Mouse (Mus musculus) CH12.LX (cell line): ENCODE results near the gene Tmem266. TPM values are rescaled to one million over a fixed set of nuclear protein-coding genes. Genes with fewer than 3 reads are reported as not detected.

Experiments
- DNase-seq: peaks from one replicate; pipeline ENCODE4 v3.0.0-alpha.2; 2013; ENCODE audit errors: extremely low read depth
- H3K27ac ChIP-seq: 2 replicates; pipeline ENCODE4 v1.5.1; 2012; ENCODE audit warnings: low read depth, mild to moderate bottlenecking, control low read depth, moderate library complexity; ENCODE audit not compliant: insufficient read depth
- H3K27me3 ChIP-seq: replicated peaks from 2 replicates; pipeline ENCODE3; 2012; ENCODE audit warnings: inconsistent platforms
- H3K36me3 ChIP-seq, 2 experiments: replicated peaks in 1 of 2; 2 replicates each; pipeline versions ENCODE3 to v1.6.1; 2012; ENCODE audit warnings: inconsistent platforms in 1 of 2, low read length in 1 of 2, mild to moderate bottlenecking in 1 of 2, mixed read lengths in 1 of 2, moderate library complexity in 1 of 2; ENCODE audit not compliant: control insufficient read depth in 1 of 2, insufficient read depth in 1 of 2
- H3K4me1 ChIP-seq, 2 experiments: 2 replicates each; pipeline ENCODE4 v1.6.1; 2012; ENCODE audit warnings: inconsistent platforms in 1 of 2, moderate library complexity in 1 of 2; ENCODE audit not compliant: insufficient read depth in 2 of 2, control insufficient read depth in 1 of 2
- H3K4me2 ChIP-seq: 2 replicates; pipeline ENCODE4 v1.6.1; 2012; ENCODE audit warnings: low read depth, mild to moderate bottlenecking, control low read depth; ENCODE audit not compliant: poor library complexity, insufficient read depth, severe bottlenecking
- H3K4me3 ChIP-seq, 3 experiments: fragments of 150-350 bp in 1 of 3; sonication (generic) in 1 of 3; replicated peaks in 1 of 3; 2 replicates each; pipeline versions ENCODE3 to v1.5.1; 2011 to 2012; ENCODE audit warnings: low read depth in 2 of 3, low read length in 2 of 3, mild to moderate bottlenecking in 2 of 3, moderate library complexity in 2 of 3, control low read depth in 1 of 3, improper control_type of control experiment in 1 of 3, inconsistent platforms in 1 of 3, mixed read lengths in 1 of 3; ENCODE audit not compliant: poor library complexity in 1 of 3
- H3K79me2 ChIP-seq: replicated peaks from 2 replicates; pipeline ENCODE4 v1.6.1; 2012; ENCODE audit warnings: mild to moderate bottlenecking, moderate library complexity; ENCODE audit not compliant: control insufficient read depth, poor library complexity, insufficient read depth, severe bottlenecking; ENCODE audit errors: extremely low read depth
- H3K9ac ChIP-seq: 2 replicates; pipeline ENCODE4 v1.6.1; 2012; ENCODE audit warnings: low read depth, mild to moderate bottlenecking, control low read depth, moderate library complexity; ENCODE audit not compliant: insufficient read depth
- H3K9me3 ChIP-seq: replicated peaks from 2 replicates; pipeline ENCODE3; 2012; ENCODE audit warnings: low read length, inconsistent platforms, mixed read lengths
- BHLHE40 ChIP-seq: IDR thresholded peaks from 2 replicates; pipeline ENCODE4 v1.6.1; 2011; ENCODE audit warnings: mild to moderate bottlenecking, low read depth, low read length, improper control_type of control experiment
- CHD2 ChIP-seq: IDR thresholded peaks from 2 replicates; pipeline ENCODE4 v1.6.1; 2011; ENCODE audit warnings: low read length, improper control_type of control experiment
- CTCF ChIP-seq, 2 experiments: IDR thresholded peaks in 1 of 2; conservative IDR thresholded peaks in 1 of 2; 2 replicates each; pipeline ENCODE4 v1.5.1; 2011 to 2012; ENCODE audit warnings: low read depth in 2 of 2, low read length in 2 of 2, improper control_type of control experiment in 1 of 2, inconsistent platforms in 1 of 2, mild to moderate bottlenecking in 1 of 2, moderate library complexity in 1 of 2
- E2F4 ChIP-seq: IDR thresholded peaks from 2 replicates; pipeline ENCODE4 v1.6.1; 2011; ENCODE audit warnings: low read depth, low read length, improper control_type of control experiment; ENCODE audit not compliant: insufficient replicate concordance
- ELF1 ChIP-seq: IDR thresholded peaks from 2 replicates; pipeline ENCODE4 v1.6.1; 2014; ENCODE audit warnings: low read depth, mild to moderate bottlenecking, inconsistent platforms, low read length, improper control_type of control experiment
- HCFC1 ChIP-seq: IDR thresholded peaks from 2 replicates; pipeline ENCODE4 v1.6.1; 2012; ENCODE audit warnings: low read depth, mild to moderate bottlenecking, inconsistent platforms, low read length, improper control_type of control experiment
- MXI1 ChIP-seq: IDR thresholded peaks from 2 replicates; pipeline ENCODE4 v1.6.1; 2011; ENCODE audit warnings: mild to moderate bottlenecking, low read depth, low read length, improper control_type of control experiment
- NRF1 ChIP-seq: IDR thresholded peaks from 2 replicates; pipeline ENCODE4 v1.6.1; 2014; ENCODE audit warnings: low read depth, mild to moderate bottlenecking, inconsistent platforms, low read length, improper control_type of control experiment, moderate library complexity
- RAD21 ChIP-seq: IDR thresholded peaks from 2 replicates; pipeline ENCODE4 v1.6.1; 2011; ENCODE audit warnings: low read depth, mild to moderate bottlenecking, low read length, improper control_type of control experiment, moderate library complexity
- SMC3 ChIP-seq: IDR thresholded peaks from 2 replicates; pipeline ENCODE4 v1.6.1; 2011; ENCODE audit warnings: low read depth, low read length, improper control_type of control experiment
- TBP ChIP-seq: conservative IDR thresholded peaks from 2 replicates; pipeline ENCODE4 v1.6.1; 2011; ENCODE audit warnings: low read depth, low read length, improper control_type of control experiment
- ZC3H11A ChIP-seq: IDR thresholded peaks from 2 replicates; pipeline ENCODE4 v1.6.1; 2012; ENCODE audit warnings: low read depth, mild to moderate bottlenecking, inconsistent platforms, low read length, improper control_type of control experiment
- ZNF384 ChIP-seq: IDR thresholded peaks from 2 replicates; pipeline ENCODE4 v1.6.1; 2012; ENCODE audit warnings: low read depth, low read length, improper control_type of control experiment, inconsistent platforms
- dilution Hi-C: fragments of 300-500 bp; cut with MboI; formaldehyde crosslinking; loops from 2 replicates; pipeline ENCODE4 v1.14.3; 2020; ENCODE audit warnings: low sequenced_read_pairs; ENCODE audit not compliant: extremely low pct_unique_long_range_greater_than_20kb, extremely low pct_ligation_motif_present
- in situ Hi-C: fragments of 300-500 bp; cut with MboI; formaldehyde crosslinking; loops from 3 replicates; pipeline ENCODE4 v1.14.3; 2019; ENCODE audit warnings: low sequenced_read_pairs, low pct_ligation_motif_present, low pct_unique_long_range_greater_than_20kb, mixed read lengths
- polyA plus RNA-seq: library from polyadenylated mRNA; unstranded; fragments of >175 nt; gene quantifications from 2 replicates; pipeline ENCODE4 v1.2.1, GENCODE M21; 2012; ENCODE audit warnings: low read depth; ENCODE audit not compliant: insufficient read length
- total RNA-seq, 2 experiments: library from RNA; depleted of rRNA; stranded (reverse); fragments of 300-350 nt in 1 of 2; fragments of >200 nt in 1 of 2; gene quantifications; 2 replicates each; pipeline ENCODE4 v1.2.3; 2012 to 2014

The Tmem266 gene
- total and polyA plus RNA-seq, 3 experiments, result not detected

- Histone ChIP-seq H3K79me2 (no peaks in the 10 kb centered on the region), H3K27ac (no peak overlapping the region), H3K4me2 (peak overlapping the region; percentile 33; the same call in 1 of the 2 replicates), H3K36me3 (no peaks in the 10 kb centered on the region), H3K27me3 (no peaks in the 10 kb centered on the region), H3K9ac (no peak overlapping the region)
- dilution Hi-C loops, result no loop called here
- peak; percentile 90 for DNase-seq
- TF ChIP-seq ZC3H11A (peak; percentile 47), ELF1 (no peak), RAD21 (peak; percentile 87), SMC3 (peak; percentile 71), MXI1 (no peak), CTCF (conservative IDR thresholded peaks at IDR 0.05 in 1 of 2, IDR thresholded peaks at IDR 0.05 in 1 of 2; ENCODE audit: low read depth in 2 of 2, low read length in 2 of 2) (peak; percentile 84 to 86)
- TF ChIP-seq, all 38 proteins: peak for 4
- H3K9me3 ChIP-seq, result no peaks in the 10 kb centered on the region
- H3K4me3 ChIP-seq, result no peak overlapping the region
- in situ Hi-C loops, result loop anchor here (25.0 kb wide), 1 partner anchor 483 kb away; no protein-coding TSS in a partner anchor
- peaks cover 0 to 5% of the 10 kb centered on the region in 2 experiments; a peak in 1 of 4 replicates for H3K4me1 ChIP-seq
Observed at GRCm38 (mm10) chr9:55429242-55429975, 102.7 kb downstream of the Tmem266 start.

DNA sequence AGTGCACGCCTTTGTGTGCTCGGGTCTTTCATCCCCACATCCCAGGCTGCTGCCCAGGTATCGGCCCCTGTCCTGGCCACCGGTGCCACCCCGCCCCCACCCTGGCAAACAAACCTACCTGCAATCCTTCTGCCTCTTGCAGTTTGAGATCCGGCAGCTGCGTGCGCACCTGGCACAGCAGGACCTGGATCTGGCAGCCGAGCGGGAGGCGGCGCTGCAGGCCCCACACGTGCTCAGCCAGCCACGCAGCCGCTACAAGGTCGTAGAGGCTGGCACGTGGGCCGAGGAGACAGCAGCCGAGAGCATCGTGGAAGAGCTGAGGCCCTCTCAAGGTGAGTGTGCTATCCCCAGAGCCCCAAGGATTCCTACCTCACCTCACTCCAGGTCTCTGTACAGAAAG is 103.4 kb downstream of the Tmem266 start:
- Histone ChIP-seq H3K27ac (no peak overlapping the region), H3K9ac (no peak overlapping the region), H3K36me3 (no peaks in the 10 kb centered on the region), H3K4me2 (no peak overlapping the region), H3K9me3 (no peaks in the 10 kb centered on the region), H3K27me3 (no peaks in the 10 kb centered on the region), H3K4me3 (no peak overlapping the region), H3K79me2 (no peaks in the 10 kb centered on the region), H3K4me1 (peaks cover 0 to 5% of the 10 kb centered on the region in 2 experiments; a peak in 1 of 4 replicates)
- TF ChIP-seq BHLHE40 (0 out of 2 replicates have a peak, but pooled peaks have one; percentile 8), TBP (no peak)
- no peak for DNase-seq
- in situ Hi-C loops, result loop anchor here (25.0 kb wide), 1 partner anchor 482 kb away; no protein-coding TSS in a partner anchor
- dilution Hi-C loops, result no loop called here

GRCm38 (mm10) chr9:55432306-55433289 is 105.9 kb downstream of the Tmem266 start:
- dilution Hi-C loops, result no loop called here
- H3K79me2 ChIP-seq, result no peaks in the 10 kb centered on the region
- peaks cover 0 to 5% of the 10 kb centered on the region in 2 experiments; a peak in 1 of 4 replicates for H3K4me1 ChIP-seq
- no peak overlapping the region for H3K4me2 ChIP-seq
- no peaks in the 10 kb centered on the region for H3K36me3 ChIP-seq
- no peak overlapping the region for H3K9ac ChIP-seq
- no peak for DNase-seq
- no peaks in the 10 kb centered on the region for H3K9me3 ChIP-seq
- no peak overlapping the region for H3K4me3 ChIP-seq
- no peak for TF ChIP-seq ELF1
- no peak for TF ChIP-seq ZNF384
- TF ChIP-seq E2F4, result no peak
- TF ChIP-seq NRF1, result no peak
- TF ChIP-seq HCFC1, result no peak
- no peak for TF ChIP-seq ZC3H11A
- TF ChIP-seq CHD2, result no peak
- H3K27ac ChIP-seq, result no peak overlapping the region
- in situ Hi-C loops, result loop anchor here (25.0 kb wide), 1 partner anchor 480 kb away; no protein-coding TSS in a partner anchor
- no peaks in the 10 kb centered on the region for H3K27me3 ChIP-seq
